Mouse (Mus musculus) CH12.LX (cell line): ENCODE results near the gene Rnft2.

Experiments
- CHD1 ChIP-seq: IDR thresholded peaks from 2 replicates; pipeline ENCODE4 v1.6.1; 2012; ENCODE audit warnings: low read depth, low read length, improper control_type of control experiment, inconsistent platforms
- CTCF ChIP-seq, 2 experiments: IDR thresholded peaks in 1 of 2; conservative IDR thresholded peaks in 1 of 2; 2 replicates each; pipeline ENCODE4 v1.5.1; 2011 to 2012; ENCODE audit warnings: low read depth in 2 of 2, low read length in 2 of 2, improper control_type of control experiment in 1 of 2, inconsistent platforms in 1 of 2, mild to moderate bottlenecking in 1 of 2, moderate library complexity in 1 of 2
- JUND ChIP-seq: conservative IDR thresholded peaks from 2 replicates; pipeline ENCODE4 v1.6.1; 2011; ENCODE audit warnings: low read depth, low read length, improper control_type of control experiment
- MAX ChIP-seq: IDR thresholded peaks from 2 replicates; pipeline ENCODE4 v1.6.1; 2011; ENCODE audit warnings: low read length, improper control_type of control experiment
- POLR2A ChIP-seq: IDR thresholded peaks from 2 replicates; pipeline ENCODE4 v1.6.1; 2011; ENCODE audit warnings: low read depth, mild to moderate bottlenecking, improper control_type of control experiment, low read length
- POLR2AphosphoS2 ChIP-seq: IDR thresholded peaks from 2 replicates; pipeline ENCODE4 v1.6.1; 2011; ENCODE audit warnings: low read depth, low read length, improper control_type of control experiment
- TCF12 ChIP-seq: IDR thresholded peaks from 2 replicates; pipeline ENCODE4 v1.6.1; 2014; ENCODE audit warnings: low read depth, mild to moderate bottlenecking, inconsistent platforms, low read length, improper control_type of control experiment

- TF ChIP-seq CHD1 (no peak), POLR2AphosphoS2 (no peak), CTCF (conservative IDR thresholded peaks at IDR 0.05 in 1 of 2, IDR thresholded peaks at IDR 0.05 in 1 of 2; ENCODE audit: low read depth in 2 of 2, low read length in 2 of 2) (no peak), POLR2A (no peak), TCF12 (no peak), MAX (no peak), JUND (no peak)
These were observed 49.4 kb upstream of the Rnft2 start for GRCm38 (mm10) chr5:118294086-118294864.
